Mouse (Mus musculus) cortical plate, adult 2 months (tissue): Measurements from ENCODE around the gene Veph1.

ENCODE experiments used
- CTCF ChIP-seq: fragments of 200-500 bp; IDR thresholded peaks from 2 replicates; pipeline ENCODE4 v1.5.1; 2011; ENCODE audit warnings: mild to moderate bottlenecking, control low read depth, low read length; ENCODE audit not compliant: insufficient read depth; ENCODE audit errors: extremely low read depth
- POLR2A ChIP-seq: fragments of 200-500 bp; IDR thresholded peaks from 2 replicates; pipeline ENCODE4 v1.6.1; 2011; ENCODE audit warnings: mild to moderate bottlenecking, low read length, control low read depth; ENCODE audit not compliant: insufficient read depth; ENCODE audit errors: extremely low read depth

GRCm38 (mm10) chr3:66262319-66262718, 34.3 kb downstream of the Veph1 start:
- no peak for TF ChIP-seq CTCF
- no peak for TF ChIP-seq POLR2A
